In genomic region chr3:60576366-60577046, GRCm38 (mm10) we compare ENCODE assay signal across 8 mouse cellular contexts.
DNase-seq lines count a peak whose midpoint lies in the region; ATAC-seq lines count a peak whose summit lies in the region.

No protein-coding gene starts in this region.

- no peaks in the 10 kb centered on the region for H3K27me3 ChIP-seq in hindbrain, embryonic 13.5 days
- no peaks in the 10 kb centered on the region for H3K27me3 ChIP-seq in hindbrain, embryonic 12.5 days
- H3K27me3 ChIP-seq in midbrain, embryonic 15.5 days (replicated peaks): no peaks in the 10 kb centered on the region
- H3K27me3 ChIP-seq in midbrain, embryonic 10.5 days (ENCODE audit: low read depth, poor library complexity, severe bottlenecking): no peaks in the 10 kb centered on the region
- H3K27me3 ChIP-seq in intestine, embryonic 15.5 days (replicated peaks): no peaks in the 10 kb centered on the region

- ATAC-seq in hindbrain, embryonic 13.5 days (ENCODE audit: low FRiP score): no peak
- ATAC-seq in hindbrain, embryonic 12.5 days (ENCODE audit: low FRiP score): no peak
- no peak; the same call in 1 of the 2 replicates for ATAC-seq in midbrain, embryonic 15.5 days (replicated peaks)
- peak; percentile 57; the same call in 1 of the 2 replicates for ATAC-seq in intestine, embryonic 15.5 days

- H3K36me3 ChIP-seq in hindbrain, embryonic 13.5 days: no peaks in the 10 kb centered on the region
- no peaks in the 10 kb centered on the region for H3K36me3 ChIP-seq in hindbrain, embryonic 12.5 days
- no peaks in the 10 kb centered on the region for H3K36me3 ChIP-seq in midbrain, embryonic 15.5 days (replicated peaks)
- no peaks in the 10 kb centered on the region for H3K36me3 ChIP-seq in midbrain, embryonic 10.5 days
- H3K36me3 ChIP-seq in intestine, embryonic 15.5 days: no peaks in the 10 kb centered on the region

- DNase-seq in midbrain, embryonic 10.5 days (ENCODE audit: low spot score): no peak
- DNase-seq in yolk sac, embryonic 10.5 days (ENCODE audit: low spot score): no peak
- DNase-seq in left cerebral cortex, adult 9 months (ENCODE audit: low spot score in 2 of 2): no peak
- DNase-seq in frontal cortex, postnatal 36 days (ENCODE audit: low spot score in 2 of 2): no peak

- H3K9me3 ChIP-seq in hindbrain, embryonic 13.5 days: no peaks in the 10 kb centered on the region
- H3K9me3 ChIP-seq in hindbrain, embryonic 12.5 days (replicated peaks): no peaks in the 10 kb centered on the region
- H3K9me3 ChIP-seq in midbrain, embryonic 15.5 days: no peaks in the 10 kb centered on the region
- H3K9me3 ChIP-seq in midbrain, embryonic 10.5 days (replicated peaks): no peaks in the 10 kb centered on the region
- no peaks in the 10 kb centered on the region for H3K9me3 ChIP-seq in intestine, embryonic 15.5 days

- peak overlapping the region; percentile 40; the same call in 1 of the 2 replicates for H3K27ac ChIP-seq in hindbrain, embryonic 13.5 days
- no peak overlapping the region for H3K27ac ChIP-seq in hindbrain, embryonic 12.5 days
- H3K27ac ChIP-seq in midbrain, embryonic 15.5 days: peak overlapping the region; percentile 45
- H3K27ac ChIP-seq in midbrain, embryonic 10.5 days (replicated peaks): no peak overlapping the region
- no peak overlapping the region for H3K27ac ChIP-seq in intestine, embryonic 15.5 days

- 72% methylated on average over 9 of the region's 9 CpGs for WGBS in hindbrain, embryonic 13.5 days
- 71% methylated on average over 9 of the region's 9 CpGs for WGBS in hindbrain, embryonic 12.5 days
- WGBS in midbrain, embryonic 15.5 days: 52% methylated on average over 9 of the region's 9 CpGs
- WGBS in midbrain, embryonic 10.5 days: 82% methylated on average over 9 of the region's 9 CpGs
- 32% methylated on average over 9 of the region's 9 CpGs for WGBS in intestine, embryonic 15.5 days

- no peak overlapping the region for H3K9ac ChIP-seq in hindbrain, embryonic 13.5 days
- H3K9ac ChIP-seq in hindbrain, embryonic 12.5 days: no peak overlapping the region
- H3K9ac ChIP-seq in midbrain, embryonic 15.5 days: no peak overlapping the region
- no peak overlapping the region for H3K9ac ChIP-seq in intestine, embryonic 15.5 days

- H3K4me3 ChIP-seq in hindbrain, embryonic 13.5 days: no peak overlapping the region
- no peak overlapping the region for H3K4me3 ChIP-seq in hindbrain, embryonic 12.5 days
- no peak overlapping the region for H3K4me3 ChIP-seq in midbrain, embryonic 15.5 days
- H3K4me3 ChIP-seq in midbrain, embryonic 10.5 days: no peak overlapping the region
- H3K4me3 ChIP-seq in intestine, embryonic 15.5 days (replicated peaks): no peak overlapping the region

- peaks cover 26% of the 10 kb centered on the region for H3K4me1 ChIP-seq in hindbrain, embryonic 13.5 days (replicated peaks)
- H3K4me1 ChIP-seq in hindbrain, embryonic 12.5 days: peaks cover 6% of the 10 kb centered on the region
- peaks cover 19% of the 10 kb centered on the region for H3K4me1 ChIP-seq in midbrain, embryonic 15.5 days
- H3K4me1 ChIP-seq in midbrain, embryonic 10.5 days: 0 out of 2 replicates have a peak, but pooled peaks cover 13% of the 10 kb centered on the region
- peaks cover 30% of the 10 kb centered on the region for H3K4me1 ChIP-seq in intestine, embryonic 15.5 days (replicated peaks)

- no peak overlapping the region for H3K4me2 ChIP-seq in hindbrain, embryonic 13.5 days
- no peak overlapping the region for H3K4me2 ChIP-seq in hindbrain, embryonic 12.5 days (replicated peaks)
- no peak overlapping the region; the same call in 1 of the 2 replicates for H3K4me2 ChIP-seq in midbrain, embryonic 15.5 days
- H3K4me2 ChIP-seq in intestine, embryonic 15.5 days (replicated peaks): no peak overlapping the region

Comparison
In these comparisons a context has a peak if more than half of its experiments do, and no peak if none do; other contexts are left out.
1. H3K27ac ChIP-seq: peak in hindbrain, embryonic 13.5 days (single experiment) and midbrain, embryonic 15.5 days (single experiment); none in hindbrain, embryonic 12.5 days (single experiment), midbrain, embryonic 10.5 days (single experiment) and intestine, embryonic 15.5 days (single experiment).